Mouse (Mus musculus) midbrain, postnatal 0 days (tissue): Measurements from ENCODE around the gene Cfap58. TPM values are rescaled to one million over a fixed set of nuclear protein-coding genes. Genes with fewer than 3 reads are reported as not detected.

Source experiments
- ATAC-seq: fragments of 200-750 bp; cut with Nextera tagmentation; 2 replicates; pipeline ENCODE4 v1.8.0; 2017; ENCODE audit warnings: moderate number of reproducible peaks, mild to moderate bottlenecking, moderate TSS enrichment, moderate library complexity; ENCODE audit not compliant: low FRiP score
- DNase-seq: peaks from one replicate; pipeline ENCODE4 v3.0.0-alpha.2; 2015; ENCODE audit warnings: low spot score
- H3K27ac ChIP-seq: fragments of 300-500 bp; sonication (generic); 2 replicates; pipeline ENCODE4 v1.5.1; 2014; ENCODE audit warnings: low read depth, mild to moderate bottlenecking, low read length, mixed read lengths
- H3K27me3 ChIP-seq: fragments of 300-500 bp; sonication (generic); 2 replicates; pipeline ENCODE4 v1.6.1; 2014; ENCODE audit warnings: low read length, control low read depth, mixed read lengths; ENCODE audit not compliant: insufficient read depth
- H3K36me3 ChIP-seq: fragments of 300-500 bp; sonication (generic); 2 replicates; pipeline ENCODE4 v1.6.1; 2014; ENCODE audit warnings: low read length, control low read depth, mixed read lengths; ENCODE audit not compliant: insufficient read depth
- H3K4me1 ChIP-seq: fragments of 300-500 bp; sonication (generic); 2 replicates; pipeline ENCODE4 v1.6.1; 2014; ENCODE audit warnings: mild to moderate bottlenecking, control low read depth, antibody characterized with exemption, low read length, mixed read lengths; ENCODE audit not compliant: insufficient read depth
- H3K4me2 ChIP-seq: fragments of 300-500 bp; sonication (generic); 2 replicates; pipeline ENCODE4 v1.6.1; 2014; ENCODE audit warnings: low read depth, mild to moderate bottlenecking, low read length, mixed read lengths; ENCODE audit not compliant: poor library complexity, severe bottlenecking
- H3K4me3 ChIP-seq: fragments of 300-500 bp; sonication (generic); 2 replicates; pipeline ENCODE4 v1.5.1; 2014; ENCODE audit warnings: low read depth, mild to moderate bottlenecking, low read length, moderate library complexity
- H3K9ac ChIP-seq: fragments of 300-500 bp; sonication (generic); replicated peaks from 2 replicates; pipeline ENCODE4 v1.6.1; 2014; ENCODE audit warnings: mild to moderate bottlenecking, low read length, moderate library complexity, mixed read lengths; ENCODE audit not compliant: poor library complexity, severe bottlenecking
- H3K9me3 ChIP-seq: fragments of 300-500 bp; sonication (generic); 2 replicates; pipeline ENCODE4 v1.6.1; 2016; ENCODE audit warnings: low read length, control low read depth
- CTCF ChIP-seq: IDR thresholded peaks from 2 replicates; pipeline ENCODE4 v1.5.1; 2016; ENCODE audit warnings: antibody characterized with exemption, mild to moderate bottlenecking
- WGBS: fragments of 180-500 bp; shearing (Covaris S2); extraction: QIAGEN DNeasy Blood & Tissue Kit; methylation state at CpG from one replicate; pipeline ENCODE4 v1.1.7; 2014; 5-methylcytosine and 5-hydroxymethylcytosine counted together
- microRNA-seq: library from miRNA; unstranded; fragments of <30 nt; microRNA quantifications from one replicate; pipeline ENCODE4, GENCODE M21; 2016; ENCODE audit warnings: borderline number of aligned reads
- polyA plus RNA-seq: library from polyadenylated mRNA; unstranded; fragments of >200 nt; fragmentation: Nextera tagmentation; extraction: Ambion mirVana; gene quantifications from 2 replicates; pipeline ENCODE4 v1.2.1, GENCODE M21; 2015
- total RNA-seq: library from RNA; depleted of rRNA; stranded (reverse); fragments of >200 nt; gene quantifications from 2 replicates; pipeline ENCODE4 v1.2.3, GENCODE M21; 2014; rRNA removed

The Cfap58 gene
- total and polyA plus RNA-seq, 2 experiments from 2014 or later, result 0.54 to 1.2 TPM

- WGBS, result 89% methylated on average over 8 of the region's 8 CpGs
- no peak overlapping the region for H3K9ac ChIP-seq
- H3K27ac ChIP-seq, result no peak overlapping the region
- no peaks in the 10 kb centered on the region for H3K27me3 ChIP-seq
- H3K4me1 ChIP-seq, result no peaks in the 10 kb centered on the region
- H3K9me3 ChIP-seq, result no peaks in the 10 kb centered on the region
- H3K4me3 ChIP-seq, result no peak overlapping the region
- ATAC-seq (no peak), DNase-seq (no peak)
- no peak for TF ChIP-seq CTCF
- H3K4me2 ChIP-seq, result no peak overlapping the region
- H3K36me3 ChIP-seq, result no peaks in the 10 kb centered on the region
Observed at GRCm38 (mm10) chr19:48039554-48039953, 102.1 kb downstream of the Cfap58 start.

- no peak for ATAC-seq
- WGBS, result 95% methylated on average over 7 of the region's 7 CpGs
- Histone ChIP-seq H3K9ac (no peak overlapping the region), H3K4me1 (no peaks in the 10 kb centered on the region), H3K27me3 (no peaks in the 10 kb centered on the region), H3K4me3 (no peak overlapping the region), H3K4me2 (no peak overlapping the region), H3K27ac (no peak overlapping the region), H3K9me3 (no peaks in the 10 kb centered on the region), H3K36me3 (no peaks in the 10 kb centered on the region)
- TF ChIP-seq CTCF, result no peak
- DNase-seq, result no peak
Observed at GRCm38 (mm10) chr19:48047315-48047714, 109.8 kb downstream of the Cfap58 start.

- Histone ChIP-seq H3K4me2 (no peak overlapping the region), H3K4me3 (no peak overlapping the region), H3K9me3 (no peaks in the 10 kb centered on the region), H3K9ac (no peak overlapping the region), H3K27me3 (no peaks in the 10 kb centered on the region), H3K4me1 (0 out of 2 replicates have a peak, but pooled peaks cover 3% of the 10 kb centered on the region), H3K36me3 (no peaks in the 10 kb centered on the region), H3K27ac (no peak overlapping the region)
- DNase-seq (no peak), ATAC-seq (no peak)
- TF ChIP-seq CTCF, result no peak
- WGBS, result 81% methylated on average over 3 of the region's 3 CpGs
Observed at GRCm38 (mm10) chr19:48049361-48049760, 111.9 kb downstream of the Cfap58 start.

GRCm38 (mm10) chr19:48063289-48063688, 125.8 kb downstream of the Cfap58 start:
- no peak for TF ChIP-seq CTCF
- H3K27ac ChIP-seq, result no peak overlapping the region
- DNase-seq (no peak), ATAC-seq (no peak)
- no peaks in the 10 kb centered on the region for H3K4me1 ChIP-seq
- H3K27me3 ChIP-seq, result no peaks in the 10 kb centered on the region
- H3K9me3 ChIP-seq, result no peaks in the 10 kb centered on the region
- no peaks in the 10 kb centered on the region for H3K36me3 ChIP-seq
- 69% methylated on average over 2 of the region's 2 CpGs for WGBS
- no peak overlapping the region for H3K4me3 ChIP-seq
- H3K4me2 ChIP-seq, result no peak overlapping the region
- no peak overlapping the region for H3K9ac ChIP-seq

GRCm38 (mm10) chr19:48079718-48080117, 142.2 kb downstream of the Cfap58 start:
- WGBS, result 65% methylated on average over 3 of the region's 3 CpGs
- peak; percentile 26 for DNase-seq
- no peak for ATAC-seq
- no peak for TF ChIP-seq CTCF
- no peak overlapping the region for H3K4me2 ChIP-seq
- H3K4me3 ChIP-seq, result no peak overlapping the region
- no peaks in the 10 kb centered on the region for H3K9me3 ChIP-seq
- no peaks in the 10 kb centered on the region for H3K27me3 ChIP-seq
- H3K4me1 ChIP-seq, result no peaks in the 10 kb centered on the region
- H3K36me3 ChIP-seq, result no peaks in the 10 kb centered on the region
- no peak overlapping the region for H3K27ac ChIP-seq
- H3K9ac ChIP-seq, result no peak overlapping the region

DNA sequence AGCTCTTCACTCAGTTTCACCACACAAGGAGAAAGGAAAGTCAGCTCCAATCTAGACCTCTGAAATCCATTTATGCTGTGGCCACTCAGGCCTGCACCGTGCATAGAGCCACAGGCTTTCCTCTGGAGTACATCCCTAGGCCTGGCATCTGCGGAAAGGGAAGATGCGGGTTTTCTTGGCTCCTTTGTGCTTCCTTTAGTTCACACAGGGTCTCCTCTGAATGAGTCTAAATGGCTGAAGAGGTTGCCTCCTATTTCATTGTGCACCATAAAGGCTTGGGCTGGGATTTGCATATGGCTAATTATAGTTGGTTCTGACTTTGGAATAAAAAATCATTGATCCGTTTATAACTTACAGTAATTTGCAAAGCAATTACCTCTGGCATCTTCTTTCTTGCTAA, 144.0 kb downstream of the Cfap58 start:
- Histone ChIP-seq H3K4me1 (no peaks in the 10 kb centered on the region), H3K4me3 (no peak overlapping the region), H3K27me3 (no peaks in the 10 kb centered on the region), H3K36me3 (no peaks in the 10 kb centered on the region), H3K4me2 (no peak overlapping the region), H3K9ac (no peak overlapping the region), H3K27ac (no peak overlapping the region), H3K9me3 (no peaks in the 10 kb centered on the region)
- DNase-seq (no peak), ATAC-seq (no peak)
- WGBS, result 70% methylated on average over 4 of the region's 4 CpGs
- TF ChIP-seq CTCF, result no peak

Small RNA genes lying within 50 kb of the gene (microRNA-seq; reads per million reads assigned to microRNA genes)
- not detected for gene Gm22240

Other genes with a start within 250 kb of the Cfap58 start
- 0.33 and 1.6 TPM in 2 replicates for gene Col17a1, start 245.6 kb upstream of the Cfap58 start, total RNA-seq
- 0.33 and 0.39 TPM in 2 replicates for gene Col17a1, start 245.6 kb upstream of the Cfap58 start, polyA plus RNA-seq
- gene Sfr1, start 206.0 kb upstream of the Cfap58 start, total RNA-seq, result 42.7 and 48.9 TPM in 2 replicates
- gene Sfr1, start 206.0 kb upstream of the Cfap58 start, polyA plus RNA-seq, result 183 TPM in 2 replicates
- gene Gsto1, start 82.7 kb upstream of the Cfap58 start, total RNA-seq, result 95.4 and 142 TPM in 2 replicates
- gene Gsto1, start 82.7 kb upstream of the Cfap58 start, polyA plus RNA-seq, result 148 and 152 TPM in 2 replicates
- gene Gsto2, start 72.1 kb upstream of the Cfap58 start, total RNA-seq, result 0.16 and 0.66 TPM in 2 replicates
- 1.1 TPM in 2 replicates for gene Gsto2, start 72.1 kb upstream of the Cfap58 start, polyA plus RNA-seq
- gene Cfap43, start 18.4 kb upstream of the Cfap58 start, total RNA-seq, result 0.66 and 4.2 TPM in 2 replicates
- 0.82 and 2.6 TPM in 2 replicates for gene Cfap43, start 18.4 kb upstream of the Cfap58 start, polyA plus RNA-seq
- gene Itprip, start 18.4 kb upstream of the Cfap58 start, total RNA-seq, result 2.7 and 3.5 TPM in 2 replicates
- gene Itprip, start 18.4 kb upstream of the Cfap58 start, polyA plus RNA-seq, result 1.4 and 1.5 TPM in 2 replicates